Mouse (Mus musculus) myocyte (in vitro differentiated cells): ENCODE results near the gene Dnah2.
"Not testable (repeated sequence)": the region's sequence is repeated elsewhere in the genome, so short reads cannot be mapped to it uniquely, and the experiment has no call there.

Experiments used
- E2F4 ChIP-seq: IDR thresholded peaks from one replicate; pipeline ENCODE4 v1.6.1; 2011; ENCODE audit warnings: mild to moderate bottlenecking, control low read depth, moderate library complexity; ENCODE audit not compliant: insufficient read depth
- MAX ChIP-seq: IDR thresholded peaks from one replicate; pipeline ENCODE4 v1.6.1; 2011; ENCODE audit warnings: low read depth, mild to moderate bottlenecking, control low read depth
- MYOG ChIP-seq, 3 experiments: IDR thresholded peaks; one replicate each; pipeline ENCODE4 v1.6.1; 2011; ENCODE audit warnings: control low read depth in 2 of 3, low read depth in 2 of 3, mild to moderate bottlenecking in 2 of 3; ENCODE audit not compliant: insufficient read length in 2 of 3, control insufficient read depth in 1 of 3, insufficient read depth in 1 of 3
- POLR2A ChIP-seq: IDR thresholded peaks from one replicate; pipeline ENCODE4 v1.6.1; 2011; ENCODE audit warnings: low read depth, mild to moderate bottlenecking, control low read depth, moderate library complexity; ENCODE audit not compliant: insufficient read length
- REST ChIP-seq: IDR thresholded peaks from one replicate; pipeline ENCODE4 v1.6.1; 2011; ENCODE audit warnings: mild to moderate bottlenecking, control low read depth, moderate library complexity; ENCODE audit not compliant: insufficient read depth, insufficient read length
- TCF12 ChIP-seq: IDR thresholded peaks from one replicate; pipeline ENCODE4 v1.6.1; 2011; ENCODE audit warnings: mild to moderate bottlenecking, control low read depth; ENCODE audit not compliant: poor library complexity, insufficient read depth, severe bottlenecking

DNA sequence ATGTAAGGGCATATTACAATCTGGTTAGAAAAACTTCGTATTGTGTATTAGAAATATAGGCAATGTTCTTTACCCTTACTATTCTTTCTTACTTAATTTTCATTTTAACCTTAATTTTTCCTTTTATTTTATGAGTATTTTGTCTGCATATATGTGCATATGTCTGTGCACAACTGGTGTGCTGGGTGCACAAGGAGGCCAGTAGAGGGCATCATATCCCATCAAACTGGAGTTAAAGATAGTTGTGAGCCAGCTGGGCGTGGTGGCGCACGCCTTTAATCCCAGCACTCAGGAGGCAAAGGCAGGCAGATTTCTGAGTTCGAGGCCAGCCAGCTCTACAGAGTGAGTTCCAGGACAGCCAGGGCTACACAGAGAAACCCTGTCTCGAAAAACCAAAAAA lies 18.2 kb downstream of the Dnah2 start:
- not testable (repeated sequence) for TF ChIP-seq POLR2A; REST; MYOG (IDR thresholded peaks at IDR 0.05; ENCODE audit: control insufficient read depth in 1 of 3, insufficient read depth in 1 of 3, insufficient read length in 2 of 3, low read depth in 2 of 3); MAX; E2F4; TCF12
